In the genomic region with DNA sequence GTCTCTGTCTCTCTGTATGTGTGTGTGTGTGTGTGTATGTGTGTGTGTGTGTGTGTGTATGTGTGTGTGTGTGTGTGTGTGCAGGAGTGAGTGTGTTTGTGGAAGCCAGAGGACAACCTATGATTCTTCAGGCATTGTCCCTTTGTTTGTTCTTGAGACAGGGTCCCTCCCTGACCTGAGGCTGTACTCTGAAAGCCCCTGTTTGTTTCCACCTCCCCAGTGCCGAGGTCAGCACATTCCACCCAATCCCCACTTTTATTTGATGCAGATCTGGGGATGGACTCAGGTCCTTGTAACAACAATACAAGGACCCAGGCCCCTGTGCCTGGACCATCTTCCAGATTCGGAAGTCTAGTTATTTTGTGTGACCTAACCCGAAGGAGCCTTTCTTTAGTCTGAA, we compare ENCODE assay signal across 25 mouse cellular contexts.
"Had no signal": no experiment of that assay in that cellular context is flagged by ENCODE, and none has a peak within 500 bp of the region (broad histone marks: within the 10 kb centered on the region; RNA-seq: fewer than 3 reads in every experiment).

No protein-coding gene starts in this region.

- ATAC-seq: hindbrain, embryonic 16.5 days; inflammation-experienced regulatory T-cells, adult 6 months; intestine, embryonic 15.5 days; intestine, postnatal 0 days had no signal

- H3K27ac ChIP-seq: heart, embryonic 10.5 days; hindbrain, embryonic 10.5 days; hindbrain, embryonic 12.5 days; hindbrain, embryonic 14.5 days; intestine, embryonic 15.5 days; layer of hippocampus, adult 2 months; left cerebral cortex, adult 2 months; limb, embryonic 10.5 days; limb, embryonic 12.5 days had no signal

- H3K36me3 ChIP-seq: heart, embryonic 10.5 days; heart, embryonic 12.5 days; hindbrain, embryonic 10.5 days; hindbrain, embryonic 12.5 days; intestine, embryonic 15.5 days; limb, embryonic 10.5 days; limb, embryonic 12.5 days had no signal

- H3K4me1 ChIP-seq: hindbrain, embryonic 12.5 days; limb, embryonic 10.5 days had no signal

- H3K4me3 ChIP-seq: gastrocnemius, adult 2 months; heart, embryonic 10.5 days; heart, embryonic 12.5 days; hindbrain, embryonic 10.5 days; hindbrain, embryonic 12.5 days; intestine, embryonic 15.5 days; layer of hippocampus, adult 2 months; left cerebral cortex, adult 2 months; limb, embryonic 10.5 days; limb, embryonic 12.5 days had no signal

- H3K27me3 ChIP-seq: heart, embryonic 12.5 days; hindbrain, embryonic 12.5 days; intestine, embryonic 15.5 days; limb, embryonic 12.5 days had no signal

- H3K9ac ChIP-seq: heart, embryonic 12.5 days; hindbrain, embryonic 12.5 days; hindbrain, embryonic 14.5 days; intestine, embryonic 15.5 days; limb, embryonic 12.5 days had no signal

- DNase-seq: gastrocnemius, adult 2 months; gastrocnemius, postnatal 10 days; gastrocnemius, postnatal 25 days; heart, adult 18-20 months; heart, postnatal 10 days; heart, postnatal 4 days; kidney, adult 18-20 months; kidney, adult 8-10 months; kidney, postnatal 10 days; kidney, postnatal 25 days; kidney, postnatal 4 days had no signal

- H3K9me3 ChIP-seq: heart, embryonic 10.5 days; heart, embryonic 12.5 days; hindbrain, embryonic 10.5 days; hindbrain, embryonic 12.5 days; intestine, embryonic 15.5 days; limb, embryonic 10.5 days; limb, embryonic 12.5 days had no signal

- H3K4me2 ChIP-seq: heart, embryonic 12.5 days; hindbrain, embryonic 12.5 days; hindbrain, embryonic 14.5 days; intestine, embryonic 15.5 days; limb, embryonic 12.5 days; liver, embryonic 11.5 days had no signal
